In the genomic region with DNA sequence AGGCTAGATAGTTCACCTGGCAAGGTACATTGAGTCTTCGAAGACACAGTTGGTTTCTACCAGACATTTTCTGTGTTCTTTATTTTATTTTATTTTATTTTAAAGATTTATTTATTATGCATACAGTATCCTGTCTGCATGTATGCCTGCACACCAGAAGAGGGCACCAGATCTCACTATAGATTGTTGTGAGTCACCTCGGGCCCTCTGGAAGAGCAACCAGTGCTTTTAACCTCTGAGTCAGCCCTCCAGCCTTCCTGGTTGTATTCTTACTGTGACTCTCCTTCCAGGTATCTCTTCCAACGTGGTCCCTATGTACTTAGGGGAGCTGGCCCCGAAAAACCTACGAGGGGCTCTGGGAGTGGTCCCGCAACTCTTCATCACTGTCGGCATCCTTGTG, we compare ENCODE assay signal across 33 mouse cellular contexts. TPM values are rescaled to one million over a fixed set of nuclear protein-coding genes. Genes with fewer than 3 reads are reported as not detected.
DNase-seq lines count a peak whose midpoint lies in the region; ATAC-seq and TF ChIP-seq lines count a peak whose summit lies in the region.
"Had no signal": no experiment of that assay in that cellular context is flagged by ENCODE, and none has a peak within 500 bp of the region (broad histone marks: within the 10 kb centered on the region; RNA-seq: fewer than 3 reads in every experiment).

No protein-coding gene starts in this region.

- WGBS in midbrain, embryonic 11.5 days, result 92% methylated on average over 7 of the region's 7 CpGs
- WGBS in midbrain, embryonic 14.5 days, result 85% methylated on average over 7 of the region's 7 CpGs
- 86% methylated on average over 7 of the region's 7 CpGs for WGBS in cerebellum, adult 2 months

- peak; percentile 15 for TF ChIP-seq CTCF in left cerebral cortex, adult 2 months (IDR thresholded peaks at IDR 0.05)
- 0 out of 2 replicates have a peak, but pooled peaks have one; percentile 8 for TF ChIP-seq CTCF in E14TG2a.4 (conservative IDR thresholded peaks at IDR 0.05; ENCODE audit: low read length)
- no peak for TF ChIP-seq CTCF in cerebellum, adult 2 months (IDR thresholded peaks at IDR 0.05; ENCODE audit: borderline replicate concordance, insufficient read depth, low read depth, low read length)

- no peak for DNase-seq in left cerebral cortex, adult 2 months (ENCODE audit: extremely low spot score in 1 of 2, low spot score in 2 of 2)
- no peak for DNase-seq in left cerebral cortex, adult 9 months (ENCODE audit: low spot score in 2 of 2)
- DNase-seq in midbrain, embryonic 11.5 days (ENCODE audit: low spot score, missing footprints), result peak; percentile 60
- no peak for DNase-seq in midbrain, embryonic 14.5 days
- no peak for DNase-seq in gastrocnemius, postnatal 25 days
- DNase-seq in cerebellum, adult 2 months, result no peak
- DNase-seq: adrenal gland, postnatal 10 days; adrenal gland, postnatal 36 days; cerebellum, adult 18-20 months; cerebellum, adult 9-11 months; cerebellum, postnatal 25 days; forebrain, postnatal 0 days; gastrocnemius, adult 2 months; gastrocnemius, postnatal 14 days; heart, adult 18-20 months; heart, postnatal 14 days had no signal

- no peaks in the 10 kb centered on the region for H3K36me3 ChIP-seq in midbrain, embryonic 11.5 days (ENCODE audit: control insufficient read depth, insufficient read depth, low read length)
- H3K36me3 ChIP-seq in midbrain, embryonic 14.5 days (ENCODE audit: control insufficient read depth, insufficient read depth, low read length), result no peaks in the 10 kb centered on the region
- no peaks in the 10 kb centered on the region for H3K36me3 ChIP-seq in E14TG2a.4 (ENCODE audit: insufficient read depth, low read length)
- H3K36me3 ChIP-seq: embryonic facial prominence, embryonic 12.5 days; embryonic facial prominence, embryonic 15.5 days; heart, embryonic 10.5 days; heart, embryonic 13.5 days; hindbrain, embryonic 12.5 days; hindbrain, embryonic 15.5 days had no signal

- H3K9ac ChIP-seq in midbrain, embryonic 11.5 days (ENCODE audit: low read length), result no peak overlapping the region
- no peak overlapping the region for H3K9ac ChIP-seq in midbrain, embryonic 14.5 days (replicated peaks; ENCODE audit: low read length)
- H3K9ac ChIP-seq: embryonic facial prominence, embryonic 12.5 days; embryonic facial prominence, embryonic 15.5 days; forebrain, postnatal 0 days; heart, embryonic 13.5 days; hindbrain, embryonic 12.5 days; hindbrain, embryonic 15.5 days had no signal

- H3K9me3 ChIP-seq in midbrain, embryonic 11.5 days (ENCODE audit: control insufficient read depth, low read length), result no peaks in the 10 kb centered on the region
- H3K9me3 ChIP-seq in midbrain, embryonic 14.5 days (ENCODE audit: control insufficient read depth, low read length), result no peaks in the 10 kb centered on the region
- H3K9me3 ChIP-seq in E14TG2a.4 (ENCODE audit: low read length), result no peaks in the 10 kb centered on the region
- H3K9me3 ChIP-seq: embryonic facial prominence, embryonic 12.5 days; embryonic facial prominence, embryonic 15.5 days; heart, embryonic 10.5 days; heart, embryonic 13.5 days; hindbrain, embryonic 12.5 days; hindbrain, embryonic 15.5 days had no signal

- ATAC-seq in midbrain, embryonic 11.5 days (ENCODE audit: low FRiP score), result no peak
- ATAC-seq in midbrain, embryonic 14.5 days (ENCODE audit: low FRiP score, low TSS enrichment), result no peak
- ATAC-seq: forebrain, embryonic 14.5 days; forebrain, postnatal 0 days; Patski had no signal

- intact Hi-C loops in left cerebral cortex, adult 2 months (cut with DNase I), result no loop called here

- no peak overlapping the region for H3K27ac ChIP-seq in left cerebral cortex, adult 2 months
- H3K27ac ChIP-seq in midbrain, embryonic 11.5 days (ENCODE audit: low read depth, low read length), result no peak overlapping the region
- H3K27ac ChIP-seq in midbrain, embryonic 14.5 days (replicated peaks; ENCODE audit: low read depth, low read length), result no peak overlapping the region
- H3K27ac ChIP-seq in cerebellum, adult 2 months (ENCODE audit: insufficient read depth, low read length), result no peak overlapping the region
- H3K27ac ChIP-seq: embryonic facial prominence, embryonic 12.5 days; embryonic facial prominence, embryonic 15.5 days; gastrocnemius, adult 2 months; heart, embryonic 10.5 days; heart, embryonic 13.5 days; hindbrain, embryonic 12.5 days; hindbrain, embryonic 15.5 days had no signal

- no peak for TF ChIP-seq POLR2A in cerebellum, adult 2 months (IDR thresholded peaks at IDR 0.05; ENCODE audit: borderline replicate concordance, insufficient read depth, low read length)

- H3K4me2 ChIP-seq in midbrain, embryonic 11.5 days, result no peak overlapping the region
- no peak overlapping the region for H3K4me2 ChIP-seq in midbrain, embryonic 14.5 days (ENCODE audit: low read length)
- H3K4me2 ChIP-seq: embryonic facial prominence, embryonic 12.5 days; embryonic facial prominence, embryonic 15.5 days; heart, embryonic 13.5 days; hindbrain, embryonic 12.5 days; hindbrain, embryonic 15.5 days had no signal

- no peak overlapping the region for H3K4me3 ChIP-seq in left cerebral cortex, adult 2 months
- no peak overlapping the region for H3K4me3 ChIP-seq in midbrain, embryonic 11.5 days (ENCODE audit: low read depth, low read length)
- H3K4me3 ChIP-seq in midbrain, embryonic 14.5 days (replicated peaks; ENCODE audit: low read depth, low read length), result no peak overlapping the region
- H3K4me3 ChIP-seq in E14TG2a.4 (replicated peaks; ENCODE audit: low read length), result no peak overlapping the region
- H3K4me3 ChIP-seq in cerebellum, adult 2 months (replicated peaks; ENCODE audit: insufficient read depth, low read depth, low read length), result no peak overlapping the region
- H3K4me3 ChIP-seq: embryonic facial prominence, embryonic 12.5 days; embryonic facial prominence, embryonic 15.5 days; gastrocnemius, adult 2 months; heart, embryonic 10.5 days; heart, embryonic 13.5 days; hindbrain, embryonic 12.5 days; hindbrain, embryonic 15.5 days had no signal

- peaks cover 2% of the 10 kb centered on the region for H3K4me1 ChIP-seq in midbrain, embryonic 11.5 days (ENCODE audit: control insufficient read depth, insufficient read depth, low read length)
- no peaks in the 10 kb centered on the region for H3K4me1 ChIP-seq in midbrain, embryonic 14.5 days (ENCODE audit: control insufficient read depth, insufficient read depth, low read length)
- peaks cover 91% of the 10 kb centered on the region for H3K4me1 ChIP-seq in E14TG2a.4 (replicated peaks; ENCODE audit: low read depth, low read length)
- peaks cover 3% of the 10 kb centered on the region for H3K4me1 ChIP-seq in cerebellum, adult 2 months (ENCODE audit: control insufficient read depth, insufficient read depth, low read length)

- no peaks in the 10 kb centered on the region for H3K27me3 ChIP-seq in midbrain, embryonic 11.5 days (ENCODE audit: control insufficient read depth, insufficient read depth, low read length)
- H3K27me3 ChIP-seq in midbrain, embryonic 14.5 days (ENCODE audit: control insufficient read depth, insufficient read depth, low read length), result no peaks in the 10 kb centered on the region
- H3K27me3 ChIP-seq in E14TG2a.4 (ENCODE audit: insufficient read depth, low read length), result peaks cover 18% of the 10 kb centered on the region
- no peaks in the 10 kb centered on the region for H3K27me3 ChIP-seq in cerebellum, adult 2 months (ENCODE audit: control insufficient read depth, insufficient read depth, low read length)
- H3K27me3 ChIP-seq: embryonic facial prominence, embryonic 12.5 days; embryonic facial prominence, embryonic 15.5 days; hindbrain, embryonic 12.5 days; hindbrain, embryonic 15.5 days; Patski had no signal

RNA-seq across cellular contexts. Expression of gene Slc2a7, which starts 13.5 kb away (rescaled TPM):
- total RNA-seq in left cerebral cortex, adult 2 months (2021), result not detected
- not detected in 2 replicates for polyA plus RNA-seq in midbrain, embryonic 11.5 days (2014; fragmentation: Nextera tagmentation; extraction: Ambion mirVana)
- polyA plus RNA-seq in midbrain, embryonic 14.5 days (2014; fragmentation: Nextera tagmentation; extraction: Ambion mirVana), result not detected in 2 replicates
- total RNA-seq in gastrocnemius, postnatal 25 days (2021), result not detected
- polyA plus RNA-seq in cerebellum, adult 2 months (2012; rRNA removed), result not detected in 2 replicates
- total RNA-seq: adrenal gland, adult 18-20 months; adrenal gland, postnatal 10 days; adrenal gland, postnatal 36 days; common myeloid progenitor, adult 5-6 weeks; forebrain, postnatal 0 days; gastrocnemius, adult 2 months; gastrocnemius, postnatal 14 days; heart, adult 18-20 months; heart, postnatal 14 days; hematopoietic stem cell, adult 5-6 weeks had no signal
- polyA plus RNA-seq: embryonic facial prominence, embryonic 12.5 days; embryonic facial prominence, embryonic 15.5 days; forebrain, embryonic 11.5 days; forebrain, embryonic 14.5 days; forebrain, postnatal 0 days; frontal cortex, adult 2 months; gonadal fat pad, adult 2 months; heart, embryonic 10.5 days; heart, embryonic 13.5 days; heart, embryonic 16.5 days; hindbrain, embryonic 12.5 days; hindbrain, embryonic 15.5 days; intestine, embryonic 14.5 days; Patski had no signal

RNA-seq across cellular contexts. Expression of gene Slc2a5, which starts 16.2 kb away (rescaled TPM):
- total RNA-seq in left cerebral cortex, adult 2 months (2021), result 1 to 10 TPM; 4.5 to 4.7 TPM
- 1.1 and 1.6 TPM in 2 replicates for polyA plus RNA-seq in midbrain, embryonic 11.5 days (2014; fragmentation: Nextera tagmentation; extraction: Ambion mirVana)
- polyA plus RNA-seq in midbrain, embryonic 14.5 days (2014; fragmentation: Nextera tagmentation; extraction: Ambion mirVana), result 1.4 and 1.5 TPM in 2 replicates
- under 1 TPM in 1 of 2 experiments, not detected in 1; 0.54 TPM for total RNA-seq in gastrocnemius, postnatal 25 days (2021)
- polyA plus RNA-seq in cerebellum, adult 2 months (2012; rRNA removed), result 1.7 and 2.2 TPM in 2 replicates
- total RNA-seq: common myeloid progenitor, adult 5-6 weeks; gastrocnemius, adult 2 months; hematopoietic stem cell, adult 5-6 weeks had no signal
- polyA plus RNA-seq: Patski had no signal

RNA-seq across cellular contexts. Expression of gene Gpr157, which starts 48.1 kb away (rescaled TPM):
- 1 to 10 TPM; 1.5 TPM for total RNA-seq in left cerebral cortex, adult 2 months (2021)
- polyA plus RNA-seq in midbrain, embryonic 11.5 days (2014; fragmentation: Nextera tagmentation; extraction: Ambion mirVana), result 0.10 and 0.15 TPM in 2 replicates
- polyA plus RNA-seq in midbrain, embryonic 14.5 days (2014; fragmentation: Nextera tagmentation; extraction: Ambion mirVana), result 0.11 and 0.25 TPM in 2 replicates
- total RNA-seq in gastrocnemius, postnatal 25 days (2021), result 10 to 100 TPM; 22.8 to 35.7 TPM
- polyA plus RNA-seq in cerebellum, adult 2 months (2012; rRNA removed), result 2.9 and 3.1 TPM in 2 replicates
